Mouse (Mus musculus): Measurements from ENCODE around the gene Mybbp1a. TPM values are rescaled to one million over a fixed set of nuclear protein-coding genes. Genes with fewer than 3 reads are reported as not detected.

The Mybbp1a gene
- 175 and 192 TPM in 2 replicates for polyA plus RNA-seq (2014; fragmentation: Nextera tagmentation; extraction: Ambion mirVana)

DNA sequence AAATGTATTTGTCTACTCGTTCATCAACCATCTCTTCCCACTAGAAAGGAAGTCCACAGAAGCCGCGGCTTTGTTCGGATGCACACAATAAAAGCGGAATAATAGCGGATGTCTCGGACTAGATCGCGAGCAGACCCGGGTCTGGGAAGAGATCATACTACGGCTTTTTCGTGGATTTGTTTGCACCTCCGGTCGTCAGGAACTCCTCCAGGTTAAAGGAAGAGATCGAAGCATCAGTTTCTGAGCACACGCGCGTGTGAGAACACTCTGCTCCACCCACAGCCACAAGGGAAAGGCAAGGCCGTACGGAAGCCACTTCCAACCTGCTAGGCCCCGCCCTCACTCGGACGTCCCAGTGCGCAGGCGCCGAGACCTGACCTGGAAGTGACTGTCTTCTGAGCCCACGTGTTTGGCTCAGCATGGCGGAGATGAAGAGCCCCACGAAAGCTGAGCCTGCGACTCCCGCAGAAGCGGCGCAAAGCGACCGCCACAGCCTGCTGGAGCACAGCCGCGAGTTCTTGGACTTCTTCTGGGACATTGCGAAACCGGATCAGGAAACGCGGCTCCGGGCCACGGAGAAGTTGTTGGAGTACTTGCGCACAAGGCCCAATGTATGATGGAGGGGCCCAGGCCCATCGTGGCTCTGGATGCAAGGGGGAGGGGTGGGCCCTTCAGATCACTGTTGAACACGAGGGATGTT lies at the start of gene Mybbp1a:
TSS of gene Mybbp1a (plus strand) at position 391 of the 700 bp plus-strand sequence.
- H3K27me3 ChIP-seq (ENCODE audit: control insufficient read depth, insufficient read depth, low read length), result no peaks in the 10 kb centered on the region
- H3K27ac ChIP-seq (replicated peaks; ENCODE audit: low read depth, low read length), result peak within 1 kb of the TSS; percentile 82
- peaks cover 27% of the 10 kb centered on the region for H3K36me3 ChIP-seq (ENCODE audit: control insufficient read depth, insufficient read depth, low read length)
- H3K9ac ChIP-seq (ENCODE audit: low read length), result peak within 1 kb of the TSS; percentile 63
- DNase-seq (ENCODE audit: low spot score) (peak; percentile 99), ATAC-seq (ENCODE audit: insufficient number of reproducible peaks, low FRiP score, low TSS enrichment, low read depth) (peak; percentile 90)
- H3K4me1 ChIP-seq (ENCODE audit: control insufficient read depth, insufficient read depth, low read length), result peaks cover 4% of the 10 kb centered on the region
- WGBS, result under 1% methylated on average over 46 of the region's 46 CpGs
- no peaks in the 10 kb centered on the region for H3K9me3 ChIP-seq (ENCODE audit: control insufficient read depth, low read length)
- H3K4me3 ChIP-seq (ENCODE audit: low read depth, low read length), result peak within 1 kb of the TSS; percentile 66
- H3K4me2 ChIP-seq (ENCODE audit: low read depth, severe bottlenecking), result peak within 1 kb of the TSS; percentile 85

GRCm38 (mm10) chr11:72393243-72393642 lies 47.9 kb upstream of the Mybbp1a start:
- Histone ChIP-seq H3K36me3 (ENCODE audit: control insufficient read depth, insufficient read depth, low read length) (no peaks in the 10 kb centered on the region), H3K9me3 (ENCODE audit: control insufficient read depth, low read length) (no peaks in the 10 kb centered on the region), H3K27ac (replicated peaks; ENCODE audit: low read depth, low read length) (no peak overlapping the region), H3K27me3 (ENCODE audit: control insufficient read depth, insufficient read depth, low read length) (no peaks in the 10 kb centered on the region), H3K4me3 (ENCODE audit: low read depth, low read length) (no peak overlapping the region), H3K9ac (ENCODE audit: low read length) (no peak overlapping the region), H3K4me1 (ENCODE audit: control insufficient read depth, insufficient read depth, low read length) (peaks cover 5% of the 10 kb centered on the region; the same call in 1 of the 2 replicates), H3K4me2 (ENCODE audit: low read depth, severe bottlenecking) (no peak overlapping the region)
- DNase-seq (ENCODE audit: low spot score), result no peak
- no peak for ATAC-seq (ENCODE audit: insufficient number of reproducible peaks, low FRiP score, low TSS enrichment, low read depth)
- WGBS, result 80% methylated on average over 3 of the region's 3 CpGs

GRCm38 (mm10) chr11:72393669-72394068 lies 47.5 kb upstream of the Mybbp1a start:
- Histone ChIP-seq H3K27ac (replicated peaks; ENCODE audit: low read depth, low read length) (no peak overlapping the region), H3K9me3 (ENCODE audit: control insufficient read depth, low read length) (no peaks in the 10 kb centered on the region), H3K9ac (ENCODE audit: low read length) (no peak overlapping the region), H3K4me2 (ENCODE audit: low read depth, severe bottlenecking) (no peak overlapping the region), H3K36me3 (ENCODE audit: control insufficient read depth, insufficient read depth, low read length) (no peaks in the 10 kb centered on the region), H3K27me3 (ENCODE audit: control insufficient read depth, insufficient read depth, low read length) (no peaks in the 10 kb centered on the region), H3K4me3 (ENCODE audit: low read depth, low read length) (no peak overlapping the region), H3K4me1 (ENCODE audit: control insufficient read depth, insufficient read depth, low read length) (peaks cover 3% of the 10 kb centered on the region; the same call in 1 of the 2 replicates)
- no peak for DNase-seq (ENCODE audit: low spot score)
- WGBS, result 61% methylated on average over 5 of the region's 5 CpGs
- ATAC-seq (ENCODE audit: insufficient number of reproducible peaks, low FRiP score, low TSS enrichment, low read depth), result no peak

- H3K27me3 ChIP-seq (ENCODE audit: control insufficient read depth, insufficient read depth, low read length), result no peaks in the 10 kb centered on the region
- H3K36me3 ChIP-seq (ENCODE audit: control insufficient read depth, insufficient read depth, low read length), result no peaks in the 10 kb centered on the region
- peaks cover 3% of the 10 kb centered on the region; the same call in 1 of the 2 replicates for H3K4me1 ChIP-seq (ENCODE audit: control insufficient read depth, insufficient read depth, low read length)
- DNase-seq (ENCODE audit: low spot score) (no peak), ATAC-seq (ENCODE audit: insufficient number of reproducible peaks, low FRiP score, low TSS enrichment, low read depth) (no peak)
- no peak overlapping the region for H3K9ac ChIP-seq (ENCODE audit: low read length)
- no peak overlapping the region for H3K4me3 ChIP-seq (ENCODE audit: low read depth, low read length)
- H3K27ac ChIP-seq (replicated peaks; ENCODE audit: low read depth, low read length), result no peak overlapping the region
- 86% methylated on average over 2 of the region's 2 CpGs for WGBS
- no peaks in the 10 kb centered on the region for H3K9me3 ChIP-seq (ENCODE audit: control insufficient read depth, low read length)
- H3K4me2 ChIP-seq (ENCODE audit: low read depth, severe bottlenecking), result no peak overlapping the region
Observed at GRCm38 (mm10) chr11:72394694-72395093, 46.5 kb upstream of the Mybbp1a start.

GRCm38 (mm10) chr11:72395652-72396051 lies 45.5 kb upstream of the Mybbp1a start:
- no peak for ATAC-seq (ENCODE audit: insufficient number of reproducible peaks, low FRiP score, low TSS enrichment, low read depth)
- Histone ChIP-seq H3K4me2 (ENCODE audit: low read depth, severe bottlenecking) (no peak overlapping the region), H3K27me3 (ENCODE audit: control insufficient read depth, insufficient read depth, low read length) (no peaks in the 10 kb centered on the region), H3K9ac (ENCODE audit: low read length) (no peak overlapping the region), H3K9me3 (ENCODE audit: control insufficient read depth, low read length) (no peaks in the 10 kb centered on the region), H3K27ac (replicated peaks; ENCODE audit: low read depth, low read length) (no peak overlapping the region), H3K4me3 (ENCODE audit: low read depth, low read length) (no peak overlapping the region), H3K4me1 (ENCODE audit: control insufficient read depth, insufficient read depth, low read length) (peaks cover 3% of the 10 kb centered on the region; the same call in 1 of the 2 replicates), H3K36me3 (ENCODE audit: control insufficient read depth, insufficient read depth, low read length) (no peaks in the 10 kb centered on the region)
- DNase-seq (ENCODE audit: low spot score), result no peak
- WGBS, result 47% methylated on average over 6 of the region's 6 CpGs

DNA sequence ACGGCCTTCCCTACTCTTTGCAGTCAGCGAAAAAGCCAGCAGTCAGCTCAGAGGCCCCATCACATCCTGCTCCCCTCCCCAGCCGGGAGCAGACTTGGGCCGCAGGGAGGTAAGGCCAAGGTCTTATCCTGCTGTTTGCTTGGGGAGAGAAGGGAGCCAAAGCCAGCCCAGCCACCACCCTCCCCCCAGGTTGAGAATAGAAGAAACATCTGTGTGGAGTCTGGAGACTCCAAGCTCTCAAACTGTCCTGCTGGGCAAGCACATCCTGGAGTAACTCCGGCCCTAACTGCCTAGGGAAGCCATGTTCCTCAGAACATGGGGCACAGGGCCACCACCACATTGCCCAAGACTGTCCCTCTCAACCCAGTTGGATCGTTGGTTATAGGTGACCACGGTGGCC lies 44.5 kb upstream of the Mybbp1a start:
- no peak overlapping the region for H3K4me3 ChIP-seq (ENCODE audit: low read depth, low read length)
- ATAC-seq (ENCODE audit: insufficient number of reproducible peaks, low FRiP score, low TSS enrichment, low read depth), result no peak
- H3K4me2 ChIP-seq (ENCODE audit: low read depth, severe bottlenecking), result no peak overlapping the region
- no peak for DNase-seq (ENCODE audit: low spot score)
- H3K4me1 ChIP-seq (ENCODE audit: control insufficient read depth, insufficient read depth, low read length), result peaks cover 5% of the 10 kb centered on the region; the same call in 1 of the 2 replicates
- no peak overlapping the region for H3K9ac ChIP-seq (ENCODE audit: low read length)
- no peak overlapping the region for H3K27ac ChIP-seq (replicated peaks; ENCODE audit: low read depth, low read length)
- WGBS, result 83% methylated on average over 7 of the region's 7 CpGs
- no peaks in the 10 kb centered on the region for H3K9me3 ChIP-seq (ENCODE audit: control insufficient read depth, low read length)
- H3K27me3 ChIP-seq (ENCODE audit: control insufficient read depth, insufficient read depth, low read length), result no peaks in the 10 kb centered on the region
- no peaks in the 10 kb centered on the region for H3K36me3 ChIP-seq (ENCODE audit: control insufficient read depth, insufficient read depth, low read length)

DNA sequence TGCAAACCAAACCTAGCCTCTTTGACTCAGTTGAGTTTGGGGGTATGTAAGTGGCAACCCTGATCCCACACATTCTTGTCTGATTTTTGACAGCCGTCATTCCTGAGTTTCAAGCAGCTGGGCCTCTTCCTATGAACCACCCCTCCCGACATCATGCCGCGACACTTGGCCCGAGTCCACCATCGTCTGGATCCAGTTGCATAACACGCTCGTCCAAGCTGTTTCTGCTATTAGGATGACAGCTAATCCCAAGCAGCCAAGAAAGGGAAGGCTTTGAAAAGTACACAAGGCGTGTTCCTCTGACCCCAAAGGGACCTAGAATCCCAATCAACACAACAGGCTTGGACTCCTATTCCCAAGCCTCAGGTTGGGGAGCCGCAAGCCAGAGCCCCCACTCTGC lies 44.1 kb upstream of the Mybbp1a start:
- peaks cover 5% of the 10 kb centered on the region; the same call in 1 of the 2 replicates for H3K4me1 ChIP-seq (ENCODE audit: control insufficient read depth, insufficient read depth, low read length)
- no peak overlapping the region for H3K27ac ChIP-seq (replicated peaks; ENCODE audit: low read depth, low read length)
- H3K27me3 ChIP-seq (ENCODE audit: control insufficient read depth, insufficient read depth, low read length), result no peaks in the 10 kb centered on the region
- H3K9me3 ChIP-seq (ENCODE audit: control insufficient read depth, low read length), result no peaks in the 10 kb centered on the region
- WGBS, result 86% methylated on average over 10 of the region's 10 CpGs
- no peak overlapping the region for H3K4me2 ChIP-seq (ENCODE audit: low read depth, severe bottlenecking)
- ATAC-seq (ENCODE audit: insufficient number of reproducible peaks, low FRiP score, low TSS enrichment, low read depth) (no peak), DNase-seq (ENCODE audit: low spot score) (no peak)
- H3K36me3 ChIP-seq (ENCODE audit: control insufficient read depth, insufficient read depth, low read length), result no peaks in the 10 kb centered on the region
- H3K4me3 ChIP-seq (ENCODE audit: low read depth, low read length), result no peak overlapping the region
- no peak overlapping the region for H3K9ac ChIP-seq (ENCODE audit: low read length)

- DNase-seq (ENCODE audit: low spot score), result no peak
- H3K27ac ChIP-seq (replicated peaks; ENCODE audit: low read depth, low read length), result no peak overlapping the region
- H3K4me1 ChIP-seq (ENCODE audit: control insufficient read depth, insufficient read depth, low read length), result peaks cover 5% of the 10 kb centered on the region; the same call in 1 of the 2 replicates
- H3K4me3 ChIP-seq (ENCODE audit: low read depth, low read length), result no peak overlapping the region
- WGBS, result 77% methylated on average over 8 of the region's 8 CpGs
- no peaks in the 10 kb centered on the region for H3K27me3 ChIP-seq (ENCODE audit: control insufficient read depth, insufficient read depth, low read length)
- no peak for ATAC-seq (ENCODE audit: insufficient number of reproducible peaks, low FRiP score, low TSS enrichment, low read depth)
- no peak overlapping the region for H3K4me2 ChIP-seq (ENCODE audit: low read depth, severe bottlenecking)
- H3K9ac ChIP-seq (ENCODE audit: low read length), result no peak overlapping the region
- H3K9me3 ChIP-seq (ENCODE audit: control insufficient read depth, low read length), result no peaks in the 10 kb centered on the region
- H3K36me3 ChIP-seq (ENCODE audit: control insufficient read depth, insufficient read depth, low read length), result no peaks in the 10 kb centered on the region
Observed at GRCm38 (mm10) chr11:72397811-72398525, 43.2 kb upstream of the Mybbp1a start.
